Mouse (Mus musculus): ENCODE measurements around the gene Fxyd3. TPM values are rescaled to one million over a fixed set of nuclear protein-coding genes. Genes with fewer than 3 reads are reported as not detected.

The Fxyd3 gene
- 2.1 TPM for polyA plus RNA-seq (2015; fragmentation: Illumina TruSeq; extraction: RNeasy Lipid Tissue Mini Kit (QIAGEN cat#74804); ENCODE audit: insufficient read depth, low replicate concordance)

GRCm38 (mm10) chr7:31076492-31076891, at the start of gene Fxyd3:
Fxyd3 (minus strand) TSS chr7:31076704.

GRCm38 (mm10) chr7:31115182-31115581, 38.7 kb upstream of the Fxyd3 start, which contains the start of gene Hpn:
Hpn (minus strand) TSS chr7:31115290.

GRCm38 (mm10) chr7:31059108-31059507, 17.4 kb downstream of the Fxyd3 start, which contains the start of gene Lgi4:
Lgi4 (plus strand) TSS chr7:31059342.

GRCm38 (mm10) chr7:31057071-31057470, 19.4 kb downstream of the Fxyd3 start, which contains the start of gene Fxyd1:
Fxyd1 (minus strand) TSS chr7:31057199.

GRCm38 (mm10) chr7:31051321-31052021, 25.0 kb downstream of the Fxyd3 start, which contains the start of gene Fxyd7:
Fxyd7 (minus strand) TSS chr7:31051467.

GRCm38 (mm10) chr7:31042431-31042910, 34.0 kb downstream of the Fxyd3 start, which contains the start of gene Fxyd5:
Fxyd5 (minus strand) TSS chr7:31042481.

Other genes with a start within 250 kb of the Fxyd3 start
- 0.41 TPM for gene Ffar3, start 220.5 kb downstream of the Fxyd3 start, polyA plus RNA-seq (2015; fragmentation: Illumina TruSeq; extraction: RNeasy Lipid Tissue Mini Kit (QIAGEN cat#74804); ENCODE audit: insufficient read depth, low replicate concordance)
- gene Ffar1, start 215.1 kb downstream of the Fxyd3 start, polyA plus RNA-seq (2015; fragmentation: Illumina TruSeq; extraction: RNeasy Lipid Tissue Mini Kit (QIAGEN cat#74804); ENCODE audit: insufficient read depth, low replicate concordance) = 29.4 TPM
- gene Cd22, start 196.4 kb downstream of the Fxyd3 start, polyA plus RNA-seq (2015; fragmentation: Illumina TruSeq; extraction: RNeasy Lipid Tissue Mini Kit (QIAGEN cat#74804); ENCODE audit: insufficient read depth, low replicate concordance) = 692 TPM
- 1.0 TPM for gene Mag, start 161.8 kb downstream of the Fxyd3 start, polyA plus RNA-seq (2015; fragmentation: Illumina TruSeq; extraction: RNeasy Lipid Tissue Mini Kit (QIAGEN cat#74804); ENCODE audit: insufficient read depth, low replicate concordance)
- not detected for gene Hamp2, start 152.0 kb downstream of the Fxyd3 start, polyA plus RNA-seq (2015; fragmentation: Illumina TruSeq; extraction: RNeasy Lipid Tissue Mini Kit (QIAGEN cat#74804); ENCODE audit: insufficient read depth, low replicate concordance)
- gene Hamp, start 132.7 kb downstream of the Fxyd3 start, polyA plus RNA-seq (2015; fragmentation: Illumina TruSeq; extraction: RNeasy Lipid Tissue Mini Kit (QIAGEN cat#74804); ENCODE audit: insufficient read depth, low replicate concordance) = not detected
- 183 TPM for gene Usf2, start 119.9 kb downstream of the Fxyd3 start, polyA plus RNA-seq (2015; fragmentation: Illumina TruSeq; extraction: RNeasy Lipid Tissue Mini Kit (QIAGEN cat#74804); ENCODE audit: insufficient read depth, low replicate concordance)
- 2.4 TPM for gene Lsr, start 103.2 kb downstream of the Fxyd3 start, polyA plus RNA-seq (2015; fragmentation: Illumina TruSeq; extraction: RNeasy Lipid Tissue Mini Kit (QIAGEN cat#74804); ENCODE audit: insufficient read depth, low replicate concordance)
- 0.69 TPM for gene Fam187b, start 102.9 kb downstream of the Fxyd3 start, polyA plus RNA-seq (2015; fragmentation: Illumina TruSeq; extraction: RNeasy Lipid Tissue Mini Kit (QIAGEN cat#74804); ENCODE audit: insufficient read depth, low replicate concordance)
- 388 TPM for gene Fxyd5, start 34.2 kb downstream of the Fxyd3 start, polyA plus RNA-seq (2015; fragmentation: Illumina TruSeq; extraction: RNeasy Lipid Tissue Mini Kit (QIAGEN cat#74804); ENCODE audit: insufficient read depth, low replicate concordance)
- gene Fxyd7, start 25.2 kb downstream of the Fxyd3 start, polyA plus RNA-seq (2015; fragmentation: Illumina TruSeq; extraction: RNeasy Lipid Tissue Mini Kit (QIAGEN cat#74804); ENCODE audit: insufficient read depth, low replicate concordance) = not detected
- gene Fxyd1, start 19.5 kb downstream of the Fxyd3 start, polyA plus RNA-seq (2015; fragmentation: Illumina TruSeq; extraction: RNeasy Lipid Tissue Mini Kit (QIAGEN cat#74804); ENCODE audit: insufficient read depth, low replicate concordance) = 18.1 TPM
- gene Lgi4, start 17.4 kb downstream of the Fxyd3 start, polyA plus RNA-seq (2015; fragmentation: Illumina TruSeq; extraction: RNeasy Lipid Tissue Mini Kit (QIAGEN cat#74804); ENCODE audit: insufficient read depth, low replicate concordance) = 0.84 TPM
- gene Hpn, start 38.6 kb upstream of the Fxyd3 start, polyA plus RNA-seq (2015; fragmentation: Illumina TruSeq; extraction: RNeasy Lipid Tissue Mini Kit (QIAGEN cat#74804); ENCODE audit: insufficient read depth, low replicate concordance) = 5.0 TPM
- 12.2 TPM for gene Scn1b, start 50.3 kb upstream of the Fxyd3 start, polyA plus RNA-seq (2015; fragmentation: Illumina TruSeq; extraction: RNeasy Lipid Tissue Mini Kit (QIAGEN cat#74804); ENCODE audit: insufficient read depth, low replicate concordance)
- 115 TPM for gene Gramd1a, start 79.2 kb upstream of the Fxyd3 start, polyA plus RNA-seq (2015; fragmentation: Illumina TruSeq; extraction: RNeasy Lipid Tissue Mini Kit (QIAGEN cat#74804); ENCODE audit: insufficient read depth, low replicate concordance)
- gene Scgb2b2, start 213.8 kb upstream of the Fxyd3 start, polyA plus RNA-seq (2015; fragmentation: Illumina TruSeq; extraction: RNeasy Lipid Tissue Mini Kit (QIAGEN cat#74804); ENCODE audit: insufficient read depth, low replicate concordance) = not detected
- not detected for gene Scgb1b2, start 215.1 kb upstream of the Fxyd3 start, polyA plus RNA-seq (2015; fragmentation: Illumina TruSeq; extraction: RNeasy Lipid Tissue Mini Kit (QIAGEN cat#74804); ENCODE audit: insufficient read depth, low replicate concordance)

All from spleen, adult 10 weeks (tissue).